Mouse (Mus musculus) spleen, adult 2 months (tissue): Measurements from ENCODE around the gene Brinp2.

Experiments
- CTCF ChIP-seq: fragments of 200-500 bp; IDR thresholded peaks from 2 replicates; pipeline ENCODE4 v1.5.1; 2011; ENCODE audit warnings: mild to moderate bottlenecking, inconsistent platforms; ENCODE audit not compliant: insufficient read depth, insufficient read length, insufficient replicate concordance; ENCODE audit errors: extremely low read depth
- POLR2A ChIP-seq: fragments of 200-500 bp; IDR thresholded peaks from 2 replicates; pipeline ENCODE4 v1.6.1; 2011; ENCODE audit warnings: low read depth, low read length, inconsistent platforms

GRCm38 (mm10) chr1:158356051-158356461 lies at the start of gene Brinp2:
- TF ChIP-seq CTCF (no peak), POLR2A (no peak)
